Mouse (Mus musculus) hindbrain, embryonic 14.5 days (tissue): Measurements from ENCODE around the gene Cmtm1. TPM values are rescaled to one million over a fixed set of nuclear protein-coding genes. Genes with fewer than 3 reads are reported as not detected.

ENCODE experiments used
- ATAC-seq: fragments of 200-750 bp; cut with Nextera tagmentation; 2 replicates; pipeline ENCODE4 v1.8.0; 2017; ENCODE audit warnings: moderate number of reproducible peaks, mild to moderate bottlenecking, moderate TSS enrichment, moderate library complexity; ENCODE audit not compliant: low FRiP score
- DNase-seq: peaks from one replicate; pipeline ENCODE4 v3.0.0-alpha.2; 2015; ENCODE audit warnings: low spot score
- H3K27ac ChIP-seq: fragments of 300-500 bp; sonication (generic); 2 replicates; pipeline ENCODE4 v1.5.1; 2014; ENCODE audit warnings: mild to moderate bottlenecking, moderate library complexity
- H3K27me3 ChIP-seq: fragments of 300-500 bp; sonication (generic); 2 replicates; pipeline ENCODE4 v1.6.1; 2014; ENCODE audit warnings: mild to moderate bottlenecking, low read length, mixed read lengths; ENCODE audit not compliant: control insufficient read depth, insufficient read depth
- H3K36me3 ChIP-seq: fragments of 300-500 bp; sonication (generic); replicated peaks from 2 replicates; pipeline ENCODE4 v1.6.1; 2014; ENCODE audit not compliant: control insufficient read depth, insufficient read depth
- H3K4me1 ChIP-seq: fragments of 300-500 bp; sonication (generic); replicated peaks from 2 replicates; pipeline ENCODE4 v1.6.1; 2014; ENCODE audit warnings: antibody characterized with exemption, low read length, mixed read lengths; ENCODE audit not compliant: control insufficient read depth, insufficient read depth
- H3K4me2 ChIP-seq: fragments of 300-500 bp; sonication (generic); replicated peaks from 2 replicates; pipeline ENCODE4 v1.6.1; 2014; ENCODE audit warnings: mild to moderate bottlenecking, moderate library complexity
- H3K4me3 ChIP-seq: fragments of 300-500 bp; sonication (generic); replicated peaks from 2 replicates; pipeline ENCODE4 v1.5.1; 2014; ENCODE audit warnings: mild to moderate bottlenecking, low read length
- H3K9ac ChIP-seq: fragments of 300-500 bp; sonication (generic); 2 replicates; pipeline ENCODE4 v1.6.1; 2014
- H3K9me3 ChIP-seq: fragments of 300-500 bp; sonication (generic); 2 replicates; pipeline ENCODE4 v1.6.1; 2016; ENCODE audit warnings: low read length; ENCODE audit not compliant: control insufficient read depth
- WGBS: fragments of 180-500 bp; shearing (Covaris S2); extraction: QIAGEN DNeasy Blood & Tissue Kit; methylation state at CpG from one replicate; pipeline ENCODE4 v1.1.7; 2014; 5-methylcytosine and 5-hydroxymethylcytosine counted together
- polyA plus RNA-seq: library from polyadenylated mRNA; unstranded; fragments of >200 nt; fragmentation: Nextera tagmentation; extraction: Ambion mirVana; gene quantifications from 2 replicates; pipeline ENCODE4 v1.2.1, GENCODE M21; 2014

Gene Cmtm1
- polyA plus RNA-seq, 1 experiment from 2014 or later = not detected

DNA sequence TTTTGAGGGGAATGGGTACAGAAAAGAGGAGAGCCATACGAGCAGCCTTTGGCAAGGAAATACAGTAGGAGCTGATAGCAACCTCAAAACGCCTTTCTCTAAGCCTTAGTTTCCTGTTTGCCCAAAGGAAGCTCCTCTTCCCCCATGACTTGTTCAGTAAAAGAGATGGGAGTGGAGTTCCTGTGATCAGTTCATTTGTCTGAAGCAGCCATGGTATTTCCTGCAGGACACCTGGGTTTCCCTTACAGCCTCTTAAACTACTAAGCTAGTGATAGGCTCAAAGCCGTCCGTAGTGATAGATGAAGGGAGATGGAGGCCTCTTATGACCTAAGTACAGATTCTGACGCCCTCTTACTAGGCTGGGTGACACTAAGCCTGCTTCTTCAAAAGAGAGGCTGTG is 32.5 kb upstream of the Cmtm1 start:
- H3K36me3 ChIP-seq = no peaks in the 10 kb centered on the region
- no peaks in the 10 kb centered on the region for H3K27me3 ChIP-seq
- H3K9ac ChIP-seq = no peak overlapping the region
- no peaks in the 10 kb centered on the region for H3K9me3 ChIP-seq
- DNase-seq (no peak), ATAC-seq (no peak)
- no peak overlapping the region for H3K4me3 ChIP-seq
- no peak overlapping the region for H3K27ac ChIP-seq
- no peak overlapping the region for H3K4me2 ChIP-seq
- H3K4me1 ChIP-seq = 0 out of 2 replicates have a peak, but pooled peaks cover 3% of the 10 kb centered on the region
- WGBS = 81% methylated on average over 5 of the region's 5 CpGs

DNA sequence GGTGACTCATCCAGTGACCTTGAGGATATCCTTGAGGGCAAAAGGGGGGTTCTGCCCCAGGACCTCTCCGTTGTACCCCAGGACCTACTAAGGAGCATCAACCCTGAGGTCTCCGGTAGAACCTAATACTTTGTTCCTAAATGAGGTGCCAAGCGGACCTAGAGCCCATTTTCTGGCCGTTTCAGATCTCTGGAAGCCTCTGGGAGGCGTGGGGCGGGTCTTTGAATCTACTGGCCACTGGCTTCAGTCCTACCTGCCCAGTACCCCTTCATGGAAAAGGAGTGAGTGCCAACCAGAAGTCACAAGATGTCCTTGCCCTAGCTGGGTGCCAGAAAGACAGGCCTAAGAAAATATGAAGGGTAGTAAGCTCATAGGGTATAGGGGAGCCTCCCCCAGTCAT is 31.7 kb upstream of the Cmtm1 start:
- Histone ChIP-seq H3K4me1 (0 out of 2 replicates have a peak, but pooled peaks cover 3% of the 10 kb centered on the region), H3K27ac (no peak overlapping the region), H3K27me3 (no peaks in the 10 kb centered on the region), H3K36me3 (no peaks in the 10 kb centered on the region), H3K4me3 (peak overlapping the region; percentile 49), H3K4me2 (peak overlapping the region; percentile 76), H3K9me3 (no peaks in the 10 kb centered on the region), H3K9ac (no peak overlapping the region)
- 42% methylated on average over 6 of the region's 6 CpGs for WGBS
- ATAC-seq = peak; percentile 15; the same call in 1 of the 2 replicates
- no peak for DNase-seq

DNA sequence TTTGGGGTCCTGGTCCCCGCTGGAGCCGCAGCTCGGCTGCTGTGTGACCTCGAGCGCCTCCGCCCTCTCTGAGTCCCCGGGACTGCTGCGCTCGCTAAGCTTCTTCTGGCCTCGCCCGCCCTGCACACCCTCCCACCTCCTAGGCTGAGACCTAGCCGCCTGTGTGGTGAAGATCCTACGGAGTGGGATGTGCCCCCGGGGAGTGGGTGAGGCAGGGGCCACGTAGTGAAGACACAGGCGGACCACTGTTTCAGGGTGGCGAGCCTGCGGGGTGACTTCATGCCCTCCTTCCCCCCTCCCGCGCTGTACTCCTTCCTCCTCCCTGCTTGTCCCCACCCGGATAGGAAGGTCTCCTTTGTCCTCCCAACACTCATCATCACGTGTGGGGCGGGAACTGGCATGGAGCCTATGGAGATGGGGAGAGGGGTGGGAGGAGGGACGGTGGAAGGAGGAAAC is 31.2 kb upstream of the Cmtm1 start:
- peak overlapping the region; percentile 44; the same call in 1 of the 2 replicates for H3K27ac ChIP-seq
- peak overlapping the region; percentile 49 for H3K4me3 ChIP-seq
- 0 out of 2 replicates have a peak, but pooled peaks cover 3% of the 10 kb centered on the region for H3K4me1 ChIP-seq
- under 1% methylated on average over 24 of the region's 24 CpGs for WGBS
- peak overlapping the region; percentile 71 for H3K9ac ChIP-seq
- peak overlapping the region; percentile 76 for H3K4me2 ChIP-seq
- H3K36me3 ChIP-seq = no peaks in the 10 kb centered on the region
- H3K9me3 ChIP-seq = no peaks in the 10 kb centered on the region
- H3K27me3 ChIP-seq = no peaks in the 10 kb centered on the region
- peak; percentile 63 for DNase-seq
- ATAC-seq = peak; percentile 71

DNA sequence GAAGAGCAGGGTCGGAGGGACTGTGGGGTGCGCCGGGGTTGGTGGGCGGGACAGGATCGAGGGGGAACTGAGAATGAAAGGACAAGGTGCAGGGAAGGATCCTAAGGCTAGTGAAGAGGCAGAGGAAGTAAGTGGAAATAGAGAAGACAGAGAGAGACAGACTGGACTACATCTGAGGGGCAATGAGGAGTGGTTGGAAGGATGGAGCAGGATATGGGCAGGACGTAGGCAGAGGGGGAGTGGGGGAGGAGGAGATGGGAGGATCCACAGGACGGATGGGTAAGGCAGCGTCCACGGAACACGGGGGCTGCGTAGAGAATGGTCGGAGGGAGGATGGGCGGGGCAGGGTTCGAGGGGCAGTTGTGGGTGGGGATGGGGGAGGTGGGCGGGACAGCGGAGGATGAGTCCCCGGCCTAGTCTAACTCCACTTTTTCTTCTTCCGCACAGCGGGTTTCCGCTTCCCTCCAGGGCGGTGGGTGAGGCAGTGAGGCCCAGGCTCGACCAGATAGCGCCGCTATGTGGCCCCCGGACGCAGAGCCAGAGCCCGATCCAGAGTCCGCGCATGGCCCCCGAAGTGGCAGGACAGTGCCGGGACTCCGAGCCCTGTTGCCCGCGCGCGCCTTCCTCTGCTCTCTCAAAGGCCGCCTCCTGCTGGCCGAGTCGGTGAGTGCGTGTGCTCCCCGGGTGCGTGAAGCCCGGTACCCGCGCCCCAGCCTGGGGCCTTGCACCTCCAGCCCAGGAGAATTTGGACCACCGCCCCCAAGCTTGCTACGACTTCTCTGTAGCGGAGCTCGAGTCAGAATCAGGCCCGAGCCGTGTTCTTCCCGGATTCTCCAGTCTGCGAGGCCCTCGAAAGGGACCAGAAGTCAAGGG is 30.5 kb upstream of the Cmtm1 start:
- Histone ChIP-seq H3K27me3 (no peaks in the 10 kb centered on the region), H3K4me3 (peak overlapping the region; percentile 49), H3K36me3 (no peaks in the 10 kb centered on the region), H3K4me1 (0 out of 2 replicates have a peak, but pooled peaks cover 3% of the 10 kb centered on the region), H3K4me2 (peak overlapping the region; percentile 76), H3K9me3 (no peaks in the 10 kb centered on the region), H3K27ac (peak overlapping the region; percentile 44; the same call in 1 of the 2 replicates), H3K9ac (peak overlapping the region; percentile 71)
- WGBS = under 1% methylated on average over 52 of the region's 54 CpGs
- ATAC-seq = peak; percentile 67
- peak; percentile 57 for DNase-seq

DNA sequence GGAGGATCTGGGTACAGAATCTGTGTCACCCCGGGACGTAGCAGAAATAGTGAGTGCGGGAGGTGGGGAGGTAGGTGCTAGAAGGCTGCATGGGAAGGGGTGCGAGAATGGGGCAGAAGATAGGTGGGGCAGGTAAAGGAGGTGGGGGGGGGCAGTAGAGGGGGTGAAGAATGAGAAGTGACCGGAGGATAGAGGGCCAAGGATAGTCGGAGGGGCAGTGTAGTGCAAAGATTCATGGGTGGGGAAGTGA is 30.0 kb upstream of the Cmtm1 start:
- WGBS = 3% methylated on average over 6 of the region's 6 CpGs
- Histone ChIP-seq H3K36me3 (no peaks in the 10 kb centered on the region), H3K9me3 (no peaks in the 10 kb centered on the region), H3K4me2 (peak overlapping the region; percentile 76), H3K9ac (peak overlapping the region; percentile 71), H3K27me3 (no peaks in the 10 kb centered on the region), H3K27ac (no peak overlapping the region), H3K4me3 (peak overlapping the region; percentile 49), H3K4me1 (0 out of 2 replicates have a peak, but pooled peaks cover 3% of the 10 kb centered on the region)
- ATAC-seq (no peak), DNase-seq (no peak)

DNA sequence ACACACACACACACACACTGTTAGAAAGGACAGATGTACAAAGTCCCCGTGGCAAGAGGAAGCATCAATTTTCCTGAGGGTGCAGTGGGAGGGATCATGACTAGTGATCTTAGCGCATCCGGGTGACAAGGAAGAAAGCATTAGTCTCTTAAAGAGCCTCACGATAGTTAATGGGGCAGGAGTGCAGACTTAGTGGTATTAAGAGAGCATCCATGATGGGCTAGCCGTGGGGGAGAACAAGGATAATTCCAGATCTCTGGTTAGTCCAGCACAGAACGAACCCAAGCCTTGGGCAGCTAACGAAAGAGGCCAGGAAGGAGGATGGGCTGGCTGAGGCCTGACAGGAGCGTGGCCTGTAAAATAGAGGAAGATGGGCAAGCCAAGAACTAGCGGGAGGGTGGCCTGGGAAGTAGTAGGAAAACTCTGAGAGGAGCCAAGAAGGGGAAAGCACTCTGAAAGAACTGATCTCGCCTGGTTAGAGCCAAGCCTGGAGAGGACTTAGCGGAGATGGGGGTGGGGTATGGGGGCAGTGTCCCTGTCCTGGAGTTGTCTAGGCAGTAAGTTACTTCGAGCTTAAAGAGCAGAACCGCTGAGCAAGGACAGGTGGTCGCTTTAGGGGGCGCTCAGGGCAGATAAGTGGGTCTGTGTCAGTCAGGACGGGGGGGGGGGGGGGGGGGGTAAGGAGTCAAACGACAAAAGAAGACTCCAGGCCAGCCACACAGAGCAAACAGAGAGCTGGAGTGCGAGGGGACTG is 29.5 kb upstream of the Cmtm1 start, which contains the start of gene Cmtm3:
Gene Cmtm3, plus strand, starts transcription at position 182 of the 754 bp plus-strand sequence.
- H3K36me3 ChIP-seq = no peaks in the 10 kb centered on the region
- 0 out of 2 replicates have a peak within 1 kb of the TSS, but pooled peaks have one; percentile 44 for H3K27ac ChIP-seq
- WGBS = 13% methylated on average over 17 of the region's 18 CpGs
- peak within 1 kb of the TSS; percentile 71 for H3K9ac ChIP-seq
- no peak for ATAC-seq
- no peaks in the 10 kb centered on the region for H3K9me3 ChIP-seq
- DNase-seq = no peak
- 0 out of 2 replicates have a peak, but pooled peaks cover 3% of the 10 kb centered on the region for H3K4me1 ChIP-seq
- H3K27me3 ChIP-seq = no peaks in the 10 kb centered on the region
- H3K4me2 ChIP-seq = peak within 1 kb of the TSS; percentile 76
- peak within 1 kb of the TSS; percentile 49 for H3K4me3 ChIP-seq

- no peaks in the 10 kb centered on the region for H3K9me3 ChIP-seq
- no peaks in the 10 kb centered on the region for H3K27me3 ChIP-seq
- DNase-seq (no peak), ATAC-seq (no peak)
- no peak overlapping the region for H3K9ac ChIP-seq
- no peak overlapping the region for H3K4me2 ChIP-seq
- H3K4me3 ChIP-seq = no peak overlapping the region
- 52% methylated on average over 3 of the region's 3 CpGs for WGBS
- H3K36me3 ChIP-seq = no peaks in the 10 kb centered on the region
- H3K27ac ChIP-seq = no peak overlapping the region
- H3K4me1 ChIP-seq = 0 out of 2 replicates have a peak, but pooled peaks cover 3% of the 10 kb centered on the region
Observed at GRCm38 (mm10) chr8:104337890-104338289, 27.9 kb upstream of the Cmtm1 start.

GRCm38 (mm10) chr8:104336806-104337205 is 26.9 kb upstream of the Cmtm1 start:
- Histone ChIP-seq H3K4me3 (no peak overlapping the region), H3K9me3 (no peaks in the 10 kb centered on the region), H3K27me3 (no peaks in the 10 kb centered on the region), H3K36me3 (no peaks in the 10 kb centered on the region), H3K4me1 (0 out of 2 replicates have a peak, but pooled peaks cover 3% of the 10 kb centered on the region), H3K4me2 (no peak overlapping the region), H3K9ac (no peak overlapping the region), H3K27ac (no peak overlapping the region)
- 97% methylated on average over 1 of the region's 1 CpGs for WGBS
- ATAC-seq = no peak
- DNase-seq = no peak

DNA sequence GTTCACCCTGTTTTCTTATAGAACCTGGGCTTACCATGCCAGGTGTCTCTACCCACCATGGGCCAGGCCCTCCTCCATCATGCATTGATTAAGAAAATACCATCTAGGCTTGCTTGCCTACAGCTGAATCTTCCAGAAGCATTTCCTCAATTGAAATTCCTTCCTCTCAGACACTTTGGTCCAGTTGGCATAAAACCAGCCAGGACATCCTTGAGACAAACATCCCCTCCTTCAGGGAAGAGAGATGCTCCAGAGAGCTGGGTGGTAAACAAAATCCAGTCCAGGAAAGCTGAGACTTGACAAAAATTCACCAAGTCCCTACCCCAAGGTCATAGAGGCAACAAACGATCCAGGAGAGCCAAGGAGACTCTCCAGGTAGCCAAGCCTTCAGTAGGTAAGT is 24.3 kb upstream of the Cmtm1 start:
- no peaks in the 10 kb centered on the region for H3K36me3 ChIP-seq
- 64% methylated on average over 1 of the region's 1 CpGs for WGBS
- H3K27ac ChIP-seq = no peak overlapping the region
- no peaks in the 10 kb centered on the region for H3K9me3 ChIP-seq
- DNase-seq = no peak
- H3K4me1 ChIP-seq = no peaks in the 10 kb centered on the region
- no peak overlapping the region for H3K4me3 ChIP-seq
- H3K4me2 ChIP-seq = no peak overlapping the region
- H3K27me3 ChIP-seq = no peaks in the 10 kb centered on the region
- ATAC-seq = no peak
- H3K9ac ChIP-seq = no peak overlapping the region
